Mouse (Mus musculus): Measurements from ENCODE around the gene Rab14. TPM values are rescaled to one million over a fixed set of nuclear protein-coding genes. Genes with fewer than 3 reads are reported as not detected.

The Rab14 gene
- polyA plus RNA-seq (2014; fragmentation: Nextera tagmentation; extraction: Ambion mirVana) = 278 and 298 TPM in 2 replicates

- Histone ChIP-seq H3K27ac (replicated peaks; ENCODE audit: low read depth, low read length) (peak within 1 kb of the TSS; percentile 99), H3K9me3 (ENCODE audit: control insufficient read depth, low read length) (no peaks in the 10 kb centered on the region), H3K27me3 (replicated peaks; ENCODE audit: control insufficient read depth, insufficient read depth, low read length) (no peaks in the 10 kb centered on the region), H3K4me3 (ENCODE audit: low read depth, low read length) (peak within 1 kb of the TSS; percentile 99), H3K9ac (ENCODE audit: low read depth, low read length) (peak within 1 kb of the TSS; percentile 100), H3K4me1 (ENCODE audit: control insufficient read depth, insufficient read depth, low read length) (peaks cover 16% of the 10 kb centered on the region), H3K36me3 (ENCODE audit: control insufficient read depth, insufficient read depth, low read length) (0 out of 2 replicates have a peak, but pooled peaks cover 7% of the 10 kb centered on the region), H3K4me2 (ENCODE audit: low read depth, low read length) (peak within 1 kb of the TSS; percentile 86)
- ATAC-seq (ENCODE audit: low read depth) = peak; percentile 97
- WGBS = under 1% methylated on average over 35 of the region's 47 CpGs
- peak; percentile 99 for DNase-seq (ENCODE audit: low spot score)
Measured at GRCm38 (mm10) chr2:35200898-35201668, at the start of gene Rab14. Rab14 (minus strand) TSS chr2:35201120.

DNA sequence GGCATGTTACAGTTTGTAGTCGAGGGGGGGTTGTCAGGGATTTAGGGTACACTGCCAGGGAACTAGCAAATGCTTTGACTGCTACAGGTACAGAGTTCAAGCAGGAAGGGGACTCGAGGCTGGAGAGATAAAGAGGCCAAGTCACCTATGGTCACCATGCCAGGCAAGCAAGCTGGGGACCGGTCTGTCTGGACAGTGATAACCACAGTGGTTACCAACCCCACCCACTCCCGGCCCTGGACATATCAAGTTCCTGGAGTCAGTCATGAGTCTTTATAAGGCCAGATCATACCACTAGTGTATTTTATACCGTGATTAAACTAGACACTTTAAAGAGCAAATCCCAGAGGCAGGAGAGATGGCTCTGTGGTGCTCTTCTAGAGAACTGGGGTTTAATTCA, 46.8 kb upstream of the Rab14 start:
- WGBS = 63% methylated on average over 5 of the region's 5 CpGs
- Histone ChIP-seq H3K9me3 (ENCODE audit: control insufficient read depth, low read length) (no peaks in the 10 kb centered on the region), H3K27me3 (replicated peaks; ENCODE audit: control insufficient read depth, insufficient read depth, low read length) (no peaks in the 10 kb centered on the region), H3K4me1 (ENCODE audit: control insufficient read depth, insufficient read depth, low read length) (peaks cover 4% of the 10 kb centered on the region; the same call in 1 of the 2 replicates), H3K27ac (replicated peaks; ENCODE audit: low read depth, low read length) (no peak overlapping the region), H3K9ac (ENCODE audit: low read depth, low read length) (no peak overlapping the region), H3K4me3 (ENCODE audit: low read depth, low read length) (no peak overlapping the region), H3K4me2 (ENCODE audit: low read depth, low read length) (no peak overlapping the region), H3K36me3 (ENCODE audit: control insufficient read depth, insufficient read depth, low read length) (no peaks in the 10 kb centered on the region)
- DNase-seq (ENCODE audit: low spot score) (no peak), ATAC-seq (ENCODE audit: low read depth) (no peak)

- Histone ChIP-seq H3K27me3 (replicated peaks; ENCODE audit: control insufficient read depth, insufficient read depth, low read length) (no peaks in the 10 kb centered on the region), H3K4me2 (ENCODE audit: low read depth, low read length) (no peak overlapping the region), H3K4me3 (ENCODE audit: low read depth, low read length) (no peak overlapping the region), H3K27ac (replicated peaks; ENCODE audit: low read depth, low read length) (no peak overlapping the region), H3K9ac (ENCODE audit: low read depth, low read length) (no peak overlapping the region), H3K4me1 (ENCODE audit: control insufficient read depth, insufficient read depth, low read length) (peaks cover 4% of the 10 kb centered on the region; the same call in 1 of the 2 replicates), H3K9me3 (ENCODE audit: control insufficient read depth, low read length) (no peaks in the 10 kb centered on the region), H3K36me3 (ENCODE audit: control insufficient read depth, insufficient read depth, low read length) (no peaks in the 10 kb centered on the region)
- DNase-seq (ENCODE audit: low spot score) = no peak
- WGBS = 61% methylated on average over 3 of the region's 3 CpGs
- ATAC-seq (ENCODE audit: low read depth) = no peak
Measured at GRCm38 (mm10) chr2:35244241-35244640, 43.3 kb upstream of the Rab14 start.

DNA sequence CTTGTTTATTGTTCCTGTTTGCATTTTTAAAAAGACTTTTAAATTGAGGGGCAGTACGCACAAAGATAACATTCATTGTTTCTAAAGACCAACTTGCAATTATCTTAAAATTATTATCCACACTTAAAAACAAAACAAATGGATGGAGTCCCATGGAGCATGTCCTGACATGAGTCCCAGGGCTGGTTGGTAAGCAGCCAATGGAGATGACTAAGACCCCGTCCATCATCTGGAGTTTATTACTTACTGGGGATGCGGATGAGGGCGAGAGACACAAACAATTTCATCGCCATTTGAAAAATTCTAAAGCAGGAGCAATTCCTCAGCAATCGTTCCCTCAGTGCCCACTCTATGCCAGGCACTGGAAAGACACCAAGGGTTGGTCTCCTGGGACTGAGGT, 34.1 kb upstream of the Rab14 start:
- Histone ChIP-seq H3K4me3 (ENCODE audit: low read depth, low read length) (no peak overlapping the region), H3K4me2 (ENCODE audit: low read depth, low read length) (no peak overlapping the region), H3K9me3 (ENCODE audit: control insufficient read depth, low read length) (no peaks in the 10 kb centered on the region), H3K27ac (replicated peaks; ENCODE audit: low read depth, low read length) (no peak overlapping the region), H3K4me1 (ENCODE audit: control insufficient read depth, insufficient read depth, low read length) (peaks cover 16% of the 10 kb centered on the region), H3K36me3 (ENCODE audit: control insufficient read depth, insufficient read depth, low read length) (no peaks in the 10 kb centered on the region), H3K9ac (ENCODE audit: low read depth, low read length) (no peak overlapping the region), H3K27me3 (replicated peaks; ENCODE audit: control insufficient read depth, insufficient read depth, low read length) (no peaks in the 10 kb centered on the region)
- ATAC-seq (ENCODE audit: low read depth) (no peak), DNase-seq (ENCODE audit: low spot score) (peak; percentile 60)
- 46% methylated on average over 6 of the region's 6 CpGs for WGBS

- no peaks in the 10 kb centered on the region for H3K9me3 ChIP-seq (ENCODE audit: control insufficient read depth, low read length)
- H3K27me3 ChIP-seq (replicated peaks; ENCODE audit: control insufficient read depth, insufficient read depth, low read length) = no peaks in the 10 kb centered on the region
- DNase-seq (ENCODE audit: low spot score) (no peak), ATAC-seq (ENCODE audit: low read depth) (no peak)
- H3K9ac ChIP-seq (ENCODE audit: low read depth, low read length) = no peak overlapping the region
- H3K4me3 ChIP-seq (ENCODE audit: low read depth, low read length) = no peak overlapping the region
- no peak overlapping the region for H3K27ac ChIP-seq (replicated peaks; ENCODE audit: low read depth, low read length)
- H3K36me3 ChIP-seq (ENCODE audit: control insufficient read depth, insufficient read depth, low read length) = no peaks in the 10 kb centered on the region
- WGBS = 46% methylated on average over 3 of the region's 3 CpGs
- H3K4me1 ChIP-seq (ENCODE audit: control insufficient read depth, insufficient read depth, low read length) = peaks cover 20% of the 10 kb centered on the region
- no peak overlapping the region for H3K4me2 ChIP-seq (ENCODE audit: low read depth, low read length)
Measured at GRCm38 (mm10) chr2:35233898-35234297, 33.0 kb upstream of the Rab14 start.

GRCm38 (mm10) chr2:35232595-35233445, 31.9 kb upstream of the Rab14 start:
- Histone ChIP-seq H3K36me3 (ENCODE audit: control insufficient read depth, insufficient read depth, low read length) (no peaks in the 10 kb centered on the region), H3K27ac (replicated peaks; ENCODE audit: low read depth, low read length) (no peak overlapping the region), H3K4me2 (ENCODE audit: low read depth, low read length) (no peak overlapping the region), H3K9me3 (ENCODE audit: control insufficient read depth, low read length) (no peaks in the 10 kb centered on the region), H3K4me3 (ENCODE audit: low read depth, low read length) (no peak overlapping the region), H3K27me3 (replicated peaks; ENCODE audit: control insufficient read depth, insufficient read depth, low read length) (no peaks in the 10 kb centered on the region), H3K4me1 (ENCODE audit: control insufficient read depth, insufficient read depth, low read length) (peaks cover 26% of the 10 kb centered on the region), H3K9ac (ENCODE audit: low read depth, low read length) (no peak overlapping the region)
- DNase-seq (ENCODE audit: low spot score) (no peak), ATAC-seq (ENCODE audit: low read depth) (no peak)
- WGBS = 64% methylated on average over 17 of the region's 17 CpGs

- Histone ChIP-seq H3K4me2 (ENCODE audit: low read depth, low read length) (no peak overlapping the region), H3K27ac (replicated peaks; ENCODE audit: low read depth, low read length) (no peak overlapping the region), H3K4me1 (ENCODE audit: control insufficient read depth, insufficient read depth, low read length) (peaks cover 23% of the 10 kb centered on the region), H3K4me3 (ENCODE audit: low read depth, low read length) (no peak overlapping the region), H3K9me3 (ENCODE audit: control insufficient read depth, low read length) (no peaks in the 10 kb centered on the region), H3K27me3 (replicated peaks; ENCODE audit: control insufficient read depth, insufficient read depth, low read length) (no peaks in the 10 kb centered on the region), H3K9ac (ENCODE audit: low read depth, low read length) (no peak overlapping the region), H3K36me3 (ENCODE audit: control insufficient read depth, insufficient read depth, low read length) (no peaks in the 10 kb centered on the region)
- no peak for ATAC-seq (ENCODE audit: low read depth)
- peak; percentile 30 for DNase-seq (ENCODE audit: low spot score)
- WGBS = 52% methylated on average over 2 of the region's 2 CpGs
Measured at GRCm38 (mm10) chr2:35231871-35232270, 31.0 kb upstream of the Rab14 start.

- peak overlapping the region; percentile 49; the same call in 1 of the 2 replicates for H3K27ac ChIP-seq (replicated peaks; ENCODE audit: low read depth, low read length)
- ATAC-seq (ENCODE audit: low read depth) (peak; percentile 76), DNase-seq (ENCODE audit: low spot score) (peak; percentile 83)
- H3K9ac ChIP-seq (ENCODE audit: low read depth, low read length) = no peak overlapping the region
- H3K4me3 ChIP-seq (ENCODE audit: low read depth, low read length) = no peak overlapping the region
- no peaks in the 10 kb centered on the region for H3K9me3 ChIP-seq (ENCODE audit: control insufficient read depth, low read length)
- no peaks in the 10 kb centered on the region for H3K36me3 ChIP-seq (ENCODE audit: control insufficient read depth, insufficient read depth, low read length)
- H3K4me1 ChIP-seq (ENCODE audit: control insufficient read depth, insufficient read depth, low read length) = peaks cover 23% of the 10 kb centered on the region
- H3K27me3 ChIP-seq (replicated peaks; ENCODE audit: control insufficient read depth, insufficient read depth, low read length) = no peaks in the 10 kb centered on the region
- WGBS = 5% methylated on average over 8 of the region's 8 CpGs
- peak overlapping the region; percentile 36 for H3K4me2 ChIP-seq (ENCODE audit: low read depth, low read length)
Measured at GRCm38 (mm10) chr2:35230215-35230614, 29.3 kb upstream of the Rab14 start.

Measured in embryonic facial prominence, embryonic 14.5 days (tissue).